Mouse (Mus musculus) cortical plate, adult 2 months (tissue): ENCODE measurements around the gene Prdm2.

Experiments used
- CTCF ChIP-seq: fragments of 200-500 bp; IDR thresholded peaks from 2 replicates; pipeline ENCODE4 v1.5.1; 2011; ENCODE audit warnings: mild to moderate bottlenecking, control low read depth, low read length; ENCODE audit not compliant: insufficient read depth; ENCODE audit errors: extremely low read depth
- POLR2A ChIP-seq: fragments of 200-500 bp; IDR thresholded peaks from 2 replicates; pipeline ENCODE4 v1.6.1; 2011; ENCODE audit warnings: mild to moderate bottlenecking, low read length, control low read depth; ENCODE audit not compliant: insufficient read depth; ENCODE audit errors: extremely low read depth

DNA sequence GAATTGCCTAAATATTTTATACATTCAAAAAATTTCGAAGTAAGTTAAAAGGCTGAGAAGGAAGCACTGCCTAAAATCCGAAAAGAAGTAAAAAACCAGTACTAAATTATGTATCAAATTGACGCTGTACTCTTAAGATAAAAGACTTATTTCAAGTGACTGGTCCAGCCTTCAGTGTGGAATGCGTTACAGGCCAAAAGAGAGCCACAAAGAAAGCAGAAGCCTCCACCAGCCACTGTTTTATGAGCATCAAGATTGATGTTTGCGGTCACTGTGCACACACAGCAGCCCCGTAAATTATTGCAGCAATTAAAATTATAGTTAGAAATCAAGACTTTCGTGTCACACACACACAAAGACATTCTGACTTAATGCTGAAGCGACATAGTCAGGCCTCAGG is 42.7 kb upstream of the Prdm2 start:
- TF ChIP-seq POLR2A: no peak
- no peak for TF ChIP-seq CTCF
